Mouse (Mus musculus) heart, embryonic 14.5 days (tissue): ENCODE results near the gene Ap2a2. TPM values are rescaled to one million over a fixed set of nuclear protein-coding genes. Genes with fewer than 3 reads are reported as not detected.
"Not testable (repeated sequence)": the region's sequence is repeated elsewhere in the genome, so short reads cannot be mapped to it uniquely, and the experiment has no call there.

Source experiments
- ATAC-seq: fragments of 200-750 bp; cut with Nextera tagmentation; 2 replicates; pipeline ENCODE4 v1.8.0; 2017; ENCODE audit warnings: low read depth, moderate TSS enrichment; ENCODE audit not compliant: insufficient number of reproducible peaks, insufficient read depth, low FRiP score
- H3K27ac ChIP-seq, 2 experiments: fragments of 200-500 bp in 1 of 2; fragments of 300-500 bp in 1 of 2; sonication (generic) in 1 of 2; replicated peaks in 1 of 2; 2 replicates each; pipeline ENCODE4 v1.5.1; 2012 to 2014; ENCODE audit warnings: low read depth in 2 of 2, low read length in 2 of 2, control low read depth in 1 of 2, mild to moderate bottlenecking in 1 of 2, mixed read lengths in 1 of 2; ENCODE audit not compliant: control insufficient read depth in 1 of 2, insufficient read depth in 1 of 2
- H3K27me3 ChIP-seq: fragments of 300-500 bp; sonication (generic); 2 replicates; pipeline ENCODE4 v1.6.1; 2014; ENCODE audit warnings: mild to moderate bottlenecking, low read length, control low read depth; ENCODE audit not compliant: control insufficient read depth, insufficient read depth
- H3K36me3 ChIP-seq: fragments of 300-500 bp; sonication (generic); 2 replicates; pipeline ENCODE4 v1.6.1; 2014; ENCODE audit warnings: mild to moderate bottlenecking, control low read depth, low read length, mixed read lengths; ENCODE audit not compliant: control insufficient read depth, insufficient read depth
- H3K4me1 ChIP-seq, 2 experiments: fragments of 200-500 bp in 1 of 2; fragments of 300-500 bp in 1 of 2; sonication (generic) in 1 of 2; 2 replicates each; pipeline ENCODE4 v1.6.1; 2012 to 2014; ENCODE audit warnings: low read length in 2 of 2, control low read depth in 1 of 2, mixed read lengths in 1 of 2; ENCODE audit not compliant: control insufficient read depth in 2 of 2, insufficient read depth in 2 of 2
- H3K4me2 ChIP-seq: fragments of 300-500 bp; sonication (generic); 2 replicates; pipeline ENCODE4 v1.6.1; 2014; ENCODE audit warnings: mild to moderate bottlenecking, low read length
- H3K4me3 ChIP-seq, 2 experiments: fragments of 200-500 bp in 1 of 2; fragments of 300-500 bp in 1 of 2; sonication (generic) in 1 of 2; 2 replicates each; pipeline ENCODE4 v1.5.1; 2012 to 2014; ENCODE audit warnings: low read length in 2 of 2, mild to moderate bottlenecking in 2 of 2, control low read depth in 1 of 2, low read depth in 1 of 2, moderate library complexity in 1 of 2; ENCODE audit not compliant: control insufficient read depth in 1 of 2, insufficient read depth in 1 of 2
- H3K9ac ChIP-seq: fragments of 300-500 bp; sonication (generic); 2 replicates; pipeline ENCODE4 v1.6.1; 2014; ENCODE audit warnings: mild to moderate bottlenecking, low read length
- H3K9me3 ChIP-seq: fragments of 300-500 bp; sonication (generic); 2 replicates; pipeline ENCODE4 v1.6.1; 2016; ENCODE audit warnings: low read length, control low read depth; ENCODE audit not compliant: control insufficient read depth
- WGBS: fragments of 180-500 bp; shearing (Covaris S2); extraction: QIAGEN DNeasy Blood & Tissue Kit; methylation state at CpG from one replicate; pipeline ENCODE4 v1.1.7; 2014; 5-methylcytosine and 5-hydroxymethylcytosine counted together
- polyA plus RNA-seq: library from polyadenylated mRNA; unstranded; fragments of >200 nt; fragmentation: Nextera tagmentation; extraction: Ambion mirVana; gene quantifications from 2 replicates; pipeline ENCODE4 v1.2.1, GENCODE M21; 2014

Ap2a2 gene
- polyA plus RNA-seq, 1 experiment from 2014 or later: 48.1 TPM

- no peak overlapping the region for H3K4me3 ChIP-seq
- 90% methylated on average over 4 of the region's 5 CpGs for WGBS
- H3K9me3 ChIP-seq: no peaks in the 10 kb centered on the region
- no peak for ATAC-seq
- H3K9ac ChIP-seq: no peak overlapping the region
- no peaks in the 10 kb centered on the region; a peak in 1 of 4 replicates for H3K4me1 ChIP-seq
- H3K4me2 ChIP-seq: no peak overlapping the region
- no peaks in the 10 kb centered on the region for H3K27me3 ChIP-seq
- peaks cover 10% of the 10 kb centered on the region for H3K36me3 ChIP-seq
- H3K27ac ChIP-seq: no peak overlapping the region
Observed at GRCm38 (mm10) chr7:141584048-141584841, 22.3 kb downstream of the Ap2a2 start.

GRCm38 (mm10) chr7:141585288-141585687 is 23.3 kb downstream of the Ap2a2 start:
- ATAC-seq: no peak
- Histone ChIP-seq H3K9me3 (no peaks in the 10 kb centered on the region), H3K4me1 (no peaks in the 10 kb centered on the region; a peak in 1 of 4 replicates), H3K9ac (no peak overlapping the region), H3K27me3 (no peaks in the 10 kb centered on the region), H3K4me3 (no peak overlapping the region), H3K36me3 (peaks cover 18% of the 10 kb centered on the region), H3K27ac (no peak overlapping the region), H3K4me2 (no peak overlapping the region)
- WGBS: 72% methylated on average over 4 of the region's 4 CpGs

- no peak overlapping the region for H3K4me2 ChIP-seq
- no peak overlapping the region for H3K4me3 ChIP-seq
- 59% methylated on average over 1 of the region's 1 CpGs for WGBS
- peaks cover 24% of the 10 kb centered on the region for H3K36me3 ChIP-seq
- no peaks in the 10 kb centered on the region for H3K27me3 ChIP-seq
- no peaks in the 10 kb centered on the region for H3K9me3 ChIP-seq
- no peak for ATAC-seq
- no peak overlapping the region for H3K27ac ChIP-seq
- H3K4me1 ChIP-seq: no peaks in the 10 kb centered on the region; a peak in 1 of 4 replicates
- H3K9ac ChIP-seq: no peak overlapping the region
Observed at GRCm38 (mm10) chr7:141585881-141586280, 23.9 kb downstream of the Ap2a2 start.

GRCm38 (mm10) chr7:141588890-141589289 is 26.9 kb downstream of the Ap2a2 start:
- Histone ChIP-seq H3K4me3 (no peak overlapping the region), H3K4me2 (no peak overlapping the region), H3K27ac (no peak overlapping the region), H3K4me1 (no peaks in the 10 kb centered on the region; a peak in 1 of 4 replicates), H3K27me3 (no peaks in the 10 kb centered on the region), H3K9ac (no peak overlapping the region), H3K36me3 (peaks cover 35% of the 10 kb centered on the region), H3K9me3 (no peaks in the 10 kb centered on the region)
- ATAC-seq: no peak
- WGBS: 70% methylated on average over 6 of the region's 6 CpGs

- ATAC-seq, H3K4me2 ChIP-seq, H3K9ac ChIP-seq, H3K27me3 ChIP-seq, H3K27ac ChIP-seq, H3K4me1 ChIP-seq, H3K9me3 ChIP-seq, H3K4me3 ChIP-seq: not testable (repeated sequence)
- peaks cover 35% of the 10 kb centered on the region for H3K36me3 ChIP-seq
- WGBS: 95% methylated on average over 6 of the region's 7 CpGs
Observed at GRCm38 (mm10) chr7:141590249-141590648, 28.3 kb downstream of the Ap2a2 start.

- H3K4me2 ChIP-seq: no peak overlapping the region
- H3K27me3 ChIP-seq: no peaks in the 10 kb centered on the region
- 91% methylated on average over 8 of the region's 8 CpGs for WGBS
- no peak overlapping the region for H3K27ac ChIP-seq
- ATAC-seq: no peak
- peaks cover 35% of the 10 kb centered on the region for H3K36me3 ChIP-seq
- H3K9ac ChIP-seq: no peak overlapping the region
- H3K4me1 ChIP-seq: no peaks in the 10 kb centered on the region
- no peaks in the 10 kb centered on the region for H3K9me3 ChIP-seq
- no peak overlapping the region for H3K4me3 ChIP-seq
Observed at GRCm38 (mm10) chr7:141590959-141591358, 29.0 kb downstream of the Ap2a2 start.

GRCm38 (mm10) chr7:141592096-141592495 is 30.1 kb downstream of the Ap2a2 start:
- no peak for ATAC-seq
- no peaks in the 10 kb centered on the region for H3K27me3 ChIP-seq
- H3K4me3 ChIP-seq: no peak overlapping the region
- H3K9ac ChIP-seq: no peak overlapping the region
- H3K4me1 ChIP-seq: no peaks in the 10 kb centered on the region
- 81% methylated on average over 1 of the region's 1 CpGs for WGBS
- no peak overlapping the region for H3K27ac ChIP-seq
- H3K9me3 ChIP-seq: no peaks in the 10 kb centered on the region
- peaks cover 45% of the 10 kb centered on the region for H3K36me3 ChIP-seq
- no peak overlapping the region for H3K4me2 ChIP-seq

GRCm38 (mm10) chr7:141593056-141593455 is 31.1 kb downstream of the Ap2a2 start:
- Histone ChIP-seq H3K9ac (no peak overlapping the region), H3K4me1 (no peaks in the 10 kb centered on the region), H3K27me3 (no peaks in the 10 kb centered on the region), H3K27ac (no peak overlapping the region), H3K4me2 (no peak overlapping the region), H3K9me3 (no peaks in the 10 kb centered on the region), H3K36me3 (peaks cover 51% of the 10 kb centered on the region), H3K4me3 (no peak overlapping the region)
- 90% methylated on average over 6 of the region's 6 CpGs for WGBS
- ATAC-seq: no peak
